Mouse (Mus musculus) embryonic facial prominence, embryonic 12.5 days (tissue): ENCODE measurements at regions not wholly inside any gene's neighbourhood (a gene's known extent, or its start where the extent isn't known, plus 50 kb on each side); places are given as distances from the start of the nearest gene placed in this dataset.

Experiments
- ATAC-seq: fragments of 200-750 bp; cut with Nextera tagmentation; 2 replicates; pipeline ENCODE4 v1.8.0; 2017; ENCODE audit not compliant: insufficient number of reproducible peaks, insufficient read depth, low FRiP score, low TSS enrichment
- H3K27ac ChIP-seq: fragments of 300-500 bp; sonication (generic); 2 replicates; pipeline ENCODE4 v1.5.1; 2016; ENCODE audit warnings: mild to moderate bottlenecking
- H3K27me3 ChIP-seq: fragments of 300-500 bp; sonication (generic); 2 replicates; pipeline ENCODE4 v1.6.1; 2016; ENCODE audit warnings: mild to moderate bottlenecking, moderate library complexity
- H3K36me3 ChIP-seq: fragments of 300-500 bp; sonication (generic); 2 replicates; pipeline ENCODE4 v1.6.1; 2016; ENCODE audit warnings: mild to moderate bottlenecking
- H3K4me1 ChIP-seq: fragments of 300-500 bp; sonication (generic); 2 replicates; pipeline ENCODE4 v1.6.1; 2016
- H3K4me2 ChIP-seq: fragments of 300-500 bp; sonication (generic); replicated peaks from 2 replicates; pipeline ENCODE4 v1.6.1; 2016; ENCODE audit warnings: mild to moderate bottlenecking, moderate library complexity
- H3K4me3 ChIP-seq: fragments of 300-500 bp; sonication (generic); 2 replicates; pipeline ENCODE4 v1.5.1; 2016; ENCODE audit warnings: mild to moderate bottlenecking
- H3K9ac ChIP-seq: fragments of 300-500 bp; sonication (generic); 2 replicates; pipeline ENCODE4 v1.6.1; 2016; ENCODE audit warnings: mild to moderate bottlenecking, moderate library complexity
- H3K9me3 ChIP-seq: fragments of 300-500 bp; sonication (generic); 2 replicates; pipeline ENCODE4 v1.6.1; 2016; ENCODE audit warnings: mild to moderate bottlenecking, moderate library complexity
- WGBS: fragments of 180-500 bp; shearing (Covaris S2); methylation state at CpG from one replicate; pipeline ENCODE4 v1.1.7; 2016; 5-methylcytosine and 5-hydroxymethylcytosine counted together

DNA sequence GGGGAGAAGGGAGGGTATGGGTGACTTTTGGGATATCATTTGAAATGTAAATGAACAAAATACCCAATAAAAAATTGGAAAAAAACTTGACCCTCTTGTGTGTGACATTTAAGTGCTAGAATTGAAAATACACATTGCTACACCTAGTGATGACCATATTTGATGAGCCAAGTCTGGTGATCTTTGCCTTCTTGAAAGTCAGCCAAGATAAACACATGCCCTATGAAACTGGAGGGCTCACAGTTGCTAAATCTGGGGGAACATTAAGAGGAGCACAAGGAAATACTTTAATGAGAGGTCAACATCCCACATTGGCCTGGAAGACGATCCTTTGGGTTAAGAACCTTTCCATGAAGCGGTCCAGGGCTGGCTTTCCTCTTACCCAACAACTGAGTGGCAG is 112.8 kb downstream of the Gm9733 start:
- WGBS: 68% methylated on average over 2 of the region's 2 CpGs
- H3K4me1 ChIP-seq: no peaks in the 10 kb centered on the region
- H3K4me3 ChIP-seq: no peak overlapping the region
- no peak overlapping the region for H3K4me2 ChIP-seq
- no peaks in the 10 kb centered on the region for H3K9me3 ChIP-seq
- no peak overlapping the region for H3K27ac ChIP-seq
- ATAC-seq: no peak
- no peaks in the 10 kb centered on the region for H3K36me3 ChIP-seq
- H3K9ac ChIP-seq: no peak overlapping the region
- H3K27me3 ChIP-seq: no peaks in the 10 kb centered on the region

DNA sequence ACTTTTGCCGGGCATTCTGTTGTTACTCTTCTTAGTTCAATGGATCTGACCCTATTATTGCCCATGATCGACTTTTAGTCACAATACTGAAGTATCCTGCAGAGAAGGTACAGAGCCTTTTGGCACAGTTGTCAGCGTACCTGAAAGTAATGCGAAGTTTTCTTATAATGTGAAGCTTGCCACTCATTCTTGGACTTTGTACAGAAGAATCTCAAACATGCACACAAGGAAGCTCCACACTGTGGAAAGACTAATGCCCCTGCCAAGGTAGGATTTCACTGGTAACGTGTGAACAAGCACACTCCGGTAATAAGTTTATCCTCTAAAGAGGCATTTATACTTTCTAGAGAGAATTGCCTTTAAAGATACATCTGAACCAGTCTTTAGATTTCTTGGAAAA is 108.8 kb downstream of the Gm9733 start:
- no peak overlapping the region for H3K27ac ChIP-seq
- no peaks in the 10 kb centered on the region for H3K9me3 ChIP-seq
- no peaks in the 10 kb centered on the region for H3K27me3 ChIP-seq
- H3K4me1 ChIP-seq: no peaks in the 10 kb centered on the region
- no peak for ATAC-seq
- no peak overlapping the region for H3K4me3 ChIP-seq
- no peaks in the 10 kb centered on the region for H3K36me3 ChIP-seq
- H3K4me2 ChIP-seq: no peak overlapping the region
- no peak overlapping the region for H3K9ac ChIP-seq
- 81% methylated on average over 6 of the region's 6 CpGs for WGBS

DNA sequence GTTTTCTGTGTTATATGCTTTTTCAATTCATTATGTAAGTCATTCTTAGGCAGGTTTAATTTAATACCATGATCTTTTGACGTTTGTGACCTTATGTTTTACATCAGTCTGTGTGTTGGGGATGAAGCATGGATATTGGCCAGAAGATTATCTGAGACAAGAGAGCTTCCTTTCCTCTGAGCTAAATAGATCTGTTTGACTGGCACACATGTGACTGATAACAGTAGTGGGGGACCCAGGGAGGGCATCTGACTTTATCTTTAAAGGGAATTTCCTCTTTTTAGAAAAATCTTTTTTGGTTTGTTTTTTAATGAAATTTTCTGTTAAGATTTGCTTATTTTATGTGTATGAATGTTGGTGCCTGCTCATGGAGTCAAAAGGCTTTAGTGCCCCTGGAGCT is 107.7 kb downstream of the Gm9733 start:
- Histone ChIP-seq H3K27me3 (no peaks in the 10 kb centered on the region), H3K4me1 (no peaks in the 10 kb centered on the region), H3K4me3 (no peak overlapping the region), H3K9ac (no peak overlapping the region), H3K27ac (no peak overlapping the region), H3K4me2 (no peak overlapping the region), H3K9me3 (no peaks in the 10 kb centered on the region), H3K36me3 (no peaks in the 10 kb centered on the region)
- ATAC-seq: no peak
- WGBS: 53% methylated on average over 1 of the region's 1 CpGs

DNA sequence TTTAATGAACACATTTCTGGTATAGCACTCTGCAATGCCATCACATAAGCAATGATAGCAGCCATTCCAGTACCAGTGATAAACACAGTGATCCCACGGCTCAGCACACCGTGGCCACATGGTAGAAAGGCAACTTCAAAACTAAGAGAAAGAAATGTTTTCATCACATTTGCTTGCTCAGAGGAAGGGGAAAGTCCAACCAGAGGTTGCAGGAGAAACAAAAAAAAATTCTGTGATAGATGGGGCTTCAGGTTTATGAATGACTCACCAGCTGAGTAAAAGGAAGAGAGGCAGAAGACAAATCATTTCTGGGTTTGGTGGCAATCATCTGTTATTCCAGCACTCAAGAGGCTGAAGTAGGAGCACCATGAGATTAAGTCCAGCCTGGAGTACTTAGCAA is 103.5 kb downstream of the Gm9733 start:
- no peaks in the 10 kb centered on the region for H3K9me3 ChIP-seq
- ATAC-seq: no peak
- WGBS: 91% methylated on average over 2 of the region's 2 CpGs

DNA sequence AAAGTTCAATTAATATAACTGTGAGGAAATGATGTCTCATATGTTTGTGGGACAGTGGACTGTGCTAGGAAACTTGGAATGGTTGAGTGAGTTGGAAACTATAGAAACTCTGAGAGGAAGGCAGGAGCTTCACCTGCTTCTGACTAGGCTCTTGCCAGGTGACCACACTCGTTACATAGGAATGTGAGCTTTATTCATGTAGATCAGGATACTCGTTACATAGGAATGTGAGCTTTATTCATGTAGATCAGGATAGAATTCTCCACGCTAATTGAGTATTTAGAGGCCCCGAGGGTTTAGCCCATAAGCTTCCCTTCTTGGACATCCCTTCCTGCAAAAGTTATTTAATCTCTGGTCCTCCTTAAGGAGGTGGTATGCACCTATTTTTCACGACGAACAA is 101.9 kb downstream of the Gm9733 start:
- 0 out of 2 replicates have a peak, but pooled peaks cover 3% of the 10 kb centered on the region for H3K4me1 ChIP-seq
- H3K36me3 ChIP-seq: no peaks in the 10 kb centered on the region
- no peak overlapping the region for H3K4me2 ChIP-seq
- ATAC-seq: no peak
- no peak overlapping the region for H3K9ac ChIP-seq
- H3K9me3 ChIP-seq: no peaks in the 10 kb centered on the region
- H3K27ac ChIP-seq: no peak overlapping the region
- no peaks in the 10 kb centered on the region for H3K27me3 ChIP-seq
- no peak overlapping the region for H3K4me3 ChIP-seq
- 62% methylated on average over 6 of the region's 6 CpGs for whole genome bisulfite sequencing

More for the DNA sequence above, 103.5 kb downstream of the Gm9733 start:
- no peak overlapping the region for H3K4me3 ChIP-seq
- no peak overlapping the region for H3K4me2 ChIP-seq
- H3K4me1 ChIP-seq: 0 out of 2 replicates have a peak, but pooled peaks cover 3% of the 10 kb centered on the region
- no peaks in the 10 kb centered on the region for H3K27me3 ChIP-seq
- no peak overlapping the region for H3K27ac ChIP-seq
- H3K36me3 ChIP-seq: no peaks in the 10 kb centered on the region
- no peak overlapping the region for H3K9ac ChIP-seq

DNA sequence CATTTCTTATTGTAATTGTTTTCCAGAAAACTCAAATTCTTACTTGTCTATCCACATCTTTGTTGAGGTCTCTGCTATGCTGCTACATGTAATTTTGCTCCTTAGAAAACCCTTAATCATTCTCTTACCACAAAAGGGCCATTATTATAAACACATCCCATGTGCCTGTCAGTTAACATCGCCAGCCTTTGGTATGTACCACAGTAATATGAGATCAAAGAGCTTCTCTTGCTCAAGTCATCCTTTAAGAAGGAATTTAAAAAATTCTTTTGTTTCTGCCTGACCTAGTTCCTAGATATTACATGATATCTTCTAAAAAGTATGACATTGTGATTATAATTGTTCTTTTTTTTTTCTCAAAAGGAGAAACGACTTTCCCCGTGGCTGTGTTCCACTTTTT is 100.7 kb downstream of the Gm9733 start:
- H3K27me3 ChIP-seq: no peaks in the 10 kb centered on the region
- H3K9ac ChIP-seq: no peak overlapping the region
- no peak overlapping the region for H3K27ac ChIP-seq
- WGBS: 22% methylated on average over 3 of the region's 3 CpGs
- H3K4me1 ChIP-seq: 0 out of 2 replicates have a peak, but pooled peaks cover 3% of the 10 kb centered on the region
- no peak overlapping the region for H3K4me3 ChIP-seq
- no peak overlapping the region for H3K4me2 ChIP-seq
- ATAC-seq: no peak
- no peaks in the 10 kb centered on the region for H3K36me3 ChIP-seq
- H3K9me3 ChIP-seq: no peaks in the 10 kb centered on the region

DNA sequence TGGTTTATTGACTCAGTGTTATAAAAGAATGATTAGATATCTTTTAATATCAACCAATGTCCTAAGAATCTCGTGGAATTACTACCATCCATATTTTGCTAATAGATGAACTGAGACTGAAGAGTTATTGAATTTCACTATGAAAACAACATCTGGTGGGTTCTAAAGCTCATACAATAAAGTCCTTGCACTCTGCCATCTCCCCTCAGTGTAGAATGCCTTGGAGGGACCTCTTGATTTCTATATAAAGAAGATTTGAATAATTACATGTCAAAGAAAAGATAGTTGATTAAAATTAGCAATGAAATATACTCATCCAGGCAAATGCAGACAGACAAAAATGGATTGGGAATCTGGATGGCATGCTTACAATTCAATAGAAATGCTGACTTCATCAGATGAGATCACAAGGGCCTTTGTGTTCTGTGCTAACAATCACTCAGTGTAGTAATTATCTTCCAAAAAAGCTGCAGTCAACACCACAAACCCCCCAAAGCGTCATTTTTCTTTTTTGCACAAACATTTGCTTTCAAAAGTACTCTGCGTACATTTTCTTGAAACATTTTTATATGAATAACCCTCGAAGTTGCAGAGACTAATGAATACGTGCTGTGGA is 94.2 kb downstream of the Gm9733 start:
- Histone ChIP-seq H3K27me3 (no peaks in the 10 kb centered on the region), H3K4me1 (no peaks in the 10 kb centered on the region), H3K27ac (no peak overlapping the region), H3K4me3 (no peak overlapping the region), H3K9me3 (no peaks in the 10 kb centered on the region), H3K9ac (no peak overlapping the region), H3K36me3 (no peaks in the 10 kb centered on the region), H3K4me2 (no peak overlapping the region)
- 79% methylated on average over 5 of the region's 5 CpGs for WGBS
- ATAC-seq: no peak

DNA sequence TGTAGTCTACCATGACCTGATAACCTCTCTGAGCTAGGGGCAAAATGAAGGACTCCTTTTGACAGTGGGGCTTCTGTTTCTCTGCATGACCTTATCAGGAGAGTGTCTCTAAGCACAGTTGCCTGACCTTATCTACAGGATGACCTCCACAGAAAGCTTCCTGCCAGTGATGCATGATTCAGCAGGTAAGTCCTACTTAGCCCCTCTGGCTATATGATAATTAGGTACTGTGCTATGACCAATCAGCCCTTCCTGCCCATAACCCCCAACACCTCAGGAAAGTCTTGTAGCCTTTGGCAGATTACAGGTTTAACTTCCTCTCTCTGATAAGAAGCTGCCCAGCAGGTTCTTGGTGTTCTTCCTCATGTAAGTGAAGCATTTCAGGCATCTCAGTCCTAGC is 89.7 kb downstream of the Gm9733 start:
- H3K4me2 ChIP-seq: no peak overlapping the region
- no peak overlapping the region for H3K4me3 ChIP-seq
- no peaks in the 10 kb centered on the region for H3K27me3 ChIP-seq
- H3K27ac ChIP-seq: no peak overlapping the region
- no peaks in the 10 kb centered on the region for H3K4me1 ChIP-seq
- no peaks in the 10 kb centered on the region for H3K9me3 ChIP-seq
- no peaks in the 10 kb centered on the region for H3K36me3 ChIP-seq
- H3K9ac ChIP-seq: no peak overlapping the region
- ATAC-seq: no peak

DNA sequence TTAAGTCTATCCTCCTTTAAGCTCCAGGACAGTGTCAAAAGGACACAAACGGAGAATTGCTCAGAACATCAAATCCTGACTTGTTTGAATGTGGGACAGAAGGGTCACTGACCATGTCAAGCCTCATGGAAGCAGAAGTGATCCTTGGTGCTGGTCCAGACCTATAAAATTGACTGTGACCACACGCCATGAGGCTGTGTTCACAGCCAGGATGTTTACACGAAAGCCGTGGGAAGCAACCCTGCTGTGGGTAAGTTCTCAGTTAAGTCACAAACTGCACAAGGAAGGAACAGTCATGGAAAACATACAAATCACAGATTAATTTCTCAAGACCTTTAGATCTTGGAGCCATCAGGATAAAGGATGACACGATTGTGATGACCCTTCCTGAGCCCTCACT is 88.5 kb downstream of the Gm9733 start:
- no peak overlapping the region for H3K4me3 ChIP-seq
- H3K27me3 ChIP-seq: no peaks in the 10 kb centered on the region
- no peaks in the 10 kb centered on the region for H3K36me3 ChIP-seq
- 71% methylated on average over 5 of the region's 5 CpGs for WGBS
- H3K27ac ChIP-seq: no peak overlapping the region
- H3K9me3 ChIP-seq: no peaks in the 10 kb centered on the region
- H3K4me2 ChIP-seq: no peak overlapping the region
- no peak overlapping the region for H3K9ac ChIP-seq
- H3K4me1 ChIP-seq: no peaks in the 10 kb centered on the region
- no peak for ATAC-seq

DNA sequence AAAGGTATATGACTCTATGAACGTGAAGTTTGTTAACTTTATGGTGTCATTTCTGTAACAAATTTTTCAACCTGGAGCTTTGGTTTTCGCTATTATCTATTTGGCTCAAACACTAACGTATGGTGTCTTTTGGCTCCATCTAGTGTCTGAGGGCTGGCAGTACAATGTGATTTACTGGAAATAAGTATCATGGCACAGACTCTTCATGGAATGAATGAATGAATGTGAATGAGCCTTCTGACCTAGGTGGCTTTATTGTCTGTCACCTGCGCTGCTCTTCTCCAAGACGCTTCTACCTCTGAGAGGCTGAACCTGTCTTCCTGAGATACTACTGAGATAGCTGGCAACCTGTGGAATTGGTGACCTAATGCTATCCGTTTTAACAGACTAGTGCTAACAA is 87.1 kb downstream of the Gm9733 start:
- Histone ChIP-seq H3K27ac (no peak overlapping the region), H3K4me3 (no peak overlapping the region), H3K27me3 (no peaks in the 10 kb centered on the region), H3K9ac (no peak overlapping the region), H3K36me3 (no peaks in the 10 kb centered on the region), H3K4me2 (no peak overlapping the region), H3K9me3 (no peaks in the 10 kb centered on the region), H3K4me1 (no peaks in the 10 kb centered on the region)
- WGBS: 23% methylated on average over 6 of the region's 6 CpGs
- no peak for ATAC-seq
